Mouse (Mus musculus): ENCODE results near the gene Bpifb1.
"Not testable (repeated sequence)": the region's sequence is repeated elsewhere in the genome, so short reads cannot be mapped to it uniquely, and the experiment has no call there.

Gene Bpifb1

GRCm38 (mm10) chr2:154190546-154191258 lies at the start of gene Bpifb1:
Bpifb1 (plus strand) TSS chr2:154190818.
- DNase-seq (ENCODE audit: low read depth) = no peak

GRCm38 (mm10) chr2:154142580-154142979 lies 48.0 kb upstream of the Bpifb1 start, which contains the start of gene Bpifa1:
Bpifa1 (plus strand) TSS chr2:154142880.
- no peak for DNase-seq (ENCODE audit: low read depth)

DNA sequence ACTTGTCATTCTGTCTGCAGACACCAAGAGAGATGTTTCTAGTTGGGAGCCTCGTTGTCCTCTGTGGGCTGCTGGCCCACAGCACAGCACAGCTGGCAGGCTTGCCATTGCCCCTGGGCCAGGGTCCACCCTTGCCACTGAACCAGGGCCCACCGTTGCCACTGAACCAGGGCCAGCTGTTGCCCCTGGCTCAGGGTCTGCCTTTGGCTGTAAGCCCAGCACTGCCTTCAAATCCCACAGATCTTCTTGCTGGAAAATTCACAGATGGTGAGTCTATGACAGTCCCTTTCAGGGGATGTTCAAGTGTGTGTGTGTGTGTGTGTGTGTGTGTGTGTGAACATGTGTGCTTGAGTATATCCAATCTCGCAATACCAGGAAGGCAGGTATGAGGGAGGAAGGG lies 46.9 kb upstream of the Bpifb1 start:
- DNase-seq (ENCODE audit: low read depth) = no peak

GRCm38 (mm10) chr2:154147496-154147895 lies 43.1 kb upstream of the Bpifb1 start:
- no peak for DNase-seq (ENCODE audit: low read depth)

- DNase-seq (ENCODE audit: low read depth) = peak; percentile 23
Observed at GRCm38 (mm10) chr2:154158433-154158832, 32.2 kb upstream of the Bpifb1 start.

DNA sequence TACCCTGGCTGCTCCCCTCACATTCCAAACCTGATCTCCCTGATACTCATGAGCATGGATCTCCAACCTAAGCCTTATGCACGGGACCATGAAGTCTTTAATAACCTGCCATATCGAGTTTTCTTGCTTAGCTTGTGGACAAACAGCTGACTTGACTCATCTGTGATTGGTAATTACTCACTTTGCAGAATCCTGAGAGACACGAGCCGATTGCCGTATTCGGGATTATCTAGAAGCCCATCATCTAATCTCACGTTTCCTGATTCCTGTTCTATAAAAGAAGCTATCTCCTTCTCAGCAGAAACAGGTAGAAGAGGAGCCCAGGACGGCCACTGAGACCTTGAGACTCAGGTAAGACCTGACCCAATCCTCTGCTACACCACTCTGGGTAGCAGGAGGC lies 28.3 kb upstream of the Bpifb1 start, which contains the start of gene Bpifa5:
TSS of gene Bpifa5 (plus strand) at position 301 of the 400 bp plus-strand sequence.
- DNase-seq (ENCODE audit: low read depth) = no peak

- no peak for DNase-seq (ENCODE audit: low read depth)
Observed at GRCm38 (mm10) chr2:154163306-154163705, 27.3 kb upstream of the Bpifb1 start.

- DNase-seq (ENCODE audit: low read depth) = no peak
Observed at GRCm38 (mm10) chr2:154169172-154169571, 21.4 kb upstream of the Bpifb1 start.

DNA sequence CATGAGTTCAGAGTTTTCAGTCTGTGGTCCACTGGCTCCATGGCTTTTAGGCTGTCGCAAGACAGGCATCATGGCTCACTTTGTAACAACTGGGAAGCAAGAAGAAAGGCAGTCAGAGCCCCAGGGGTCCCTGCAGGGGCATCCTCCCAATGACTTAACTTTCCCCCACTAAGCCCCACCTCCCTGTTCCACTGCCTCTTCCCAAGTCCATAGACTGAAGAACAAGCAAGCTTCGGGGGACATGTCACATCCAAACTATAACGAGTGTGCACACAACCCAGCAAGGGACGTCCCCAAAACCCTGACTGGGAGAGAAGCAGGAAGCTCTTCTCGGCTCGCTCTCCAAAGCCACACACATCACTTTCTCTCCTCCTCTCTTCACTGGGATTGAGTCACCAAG lies 19.0 kb upstream of the Bpifb1 start:
- DNase-seq (ENCODE audit: low read depth) = no peak

- DNase-seq (ENCODE audit: low read depth) = peak; percentile 4
Observed at GRCm38 (mm10) chr2:154173313-154173712, 17.3 kb upstream of the Bpifb1 start.

DNA sequence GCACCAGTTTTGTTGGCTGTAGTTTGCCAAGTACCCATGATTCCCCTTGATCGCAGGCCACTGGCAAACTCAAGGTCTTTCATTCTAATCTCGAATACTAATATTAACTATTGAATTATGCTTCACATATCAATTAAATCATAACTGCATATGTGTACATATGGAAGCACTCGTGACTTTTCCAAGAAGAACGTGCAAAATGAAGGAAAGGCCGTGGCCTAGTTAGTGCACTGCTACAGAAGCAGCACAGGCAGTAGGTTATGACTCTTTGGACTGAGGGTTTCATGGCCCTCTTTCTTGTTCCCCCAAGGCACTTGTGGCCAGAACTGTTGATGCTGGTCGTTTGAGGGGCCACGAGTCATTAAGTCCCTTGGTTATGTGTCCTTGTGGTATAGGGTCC lies 8.7 kb upstream of the Bpifb1 start:
- not testable (repeated sequence) for DNase-seq (ENCODE audit: low read depth)

DNA sequence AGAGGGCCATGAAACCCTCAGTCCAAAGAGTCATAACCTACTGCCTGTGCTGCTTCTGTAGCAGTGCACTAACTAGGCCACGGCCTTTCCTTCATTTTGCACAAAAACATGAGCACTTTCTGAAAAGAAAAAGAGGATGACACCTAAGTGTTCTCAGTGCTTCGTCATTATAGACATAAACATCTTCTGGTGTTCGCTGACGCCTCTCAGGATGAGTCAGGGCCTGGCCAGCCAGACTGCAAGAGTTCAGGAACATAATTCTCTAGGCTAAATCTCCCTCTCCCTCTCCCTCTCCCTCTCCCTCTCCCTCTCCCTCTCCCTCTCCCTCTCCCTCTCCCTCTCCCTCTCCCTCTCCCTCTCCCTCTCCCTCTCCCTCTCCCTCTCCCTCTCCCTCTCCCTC lies 7.6 kb upstream of the Bpifb1 start:
- DNase-seq (ENCODE audit: low read depth) = not testable (repeated sequence)

DNA sequence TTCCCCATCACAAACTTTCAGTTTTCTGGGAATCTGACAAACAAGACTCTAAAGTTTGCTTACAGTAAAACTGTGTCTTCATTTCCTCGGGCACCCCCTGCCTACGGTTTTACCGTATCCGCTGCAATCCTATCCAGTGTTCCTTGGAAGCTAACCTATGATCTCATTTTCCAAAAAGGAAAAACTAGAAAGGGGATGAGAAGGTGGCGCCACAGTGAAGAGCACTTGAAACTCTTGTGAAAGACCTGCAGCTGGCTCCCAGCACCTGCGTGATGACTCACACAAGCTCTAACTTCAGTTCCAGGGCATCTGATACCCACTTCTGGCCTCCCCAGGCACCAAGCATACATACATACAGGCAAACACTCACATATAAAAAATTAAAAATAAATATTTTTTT lies 5.3 kb upstream of the Bpifb1 start:
- no peak for DNase-seq (ENCODE audit: low read depth)

GRCm38 (mm10) chr2:154185748-154186147 lies 4.9 kb upstream of the Bpifb1 start:
- DNase-seq (ENCODE audit: low read depth) = no peak

DNA sequence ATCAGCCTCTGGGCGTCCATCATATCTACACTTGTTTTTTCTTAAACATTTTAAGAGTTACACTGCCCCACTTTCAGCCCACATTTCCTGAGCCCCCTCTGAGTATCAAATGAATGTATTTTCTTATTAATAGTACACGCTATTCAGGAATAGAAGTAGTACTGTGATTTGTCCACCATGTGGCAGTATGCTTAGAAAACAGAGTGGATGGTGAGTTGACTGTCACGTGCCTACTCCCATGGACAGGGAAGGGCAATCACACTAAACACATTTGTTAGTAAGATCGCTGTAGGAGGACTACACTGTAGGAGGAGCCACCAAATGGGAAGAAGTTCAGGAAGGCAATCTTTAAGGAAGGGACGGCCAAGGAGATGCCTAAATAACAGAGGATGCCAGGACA lies 3.1 kb upstream of the Bpifb1 start:
- peak; percentile 11 for DNase-seq (ENCODE audit: low read depth)

DNA sequence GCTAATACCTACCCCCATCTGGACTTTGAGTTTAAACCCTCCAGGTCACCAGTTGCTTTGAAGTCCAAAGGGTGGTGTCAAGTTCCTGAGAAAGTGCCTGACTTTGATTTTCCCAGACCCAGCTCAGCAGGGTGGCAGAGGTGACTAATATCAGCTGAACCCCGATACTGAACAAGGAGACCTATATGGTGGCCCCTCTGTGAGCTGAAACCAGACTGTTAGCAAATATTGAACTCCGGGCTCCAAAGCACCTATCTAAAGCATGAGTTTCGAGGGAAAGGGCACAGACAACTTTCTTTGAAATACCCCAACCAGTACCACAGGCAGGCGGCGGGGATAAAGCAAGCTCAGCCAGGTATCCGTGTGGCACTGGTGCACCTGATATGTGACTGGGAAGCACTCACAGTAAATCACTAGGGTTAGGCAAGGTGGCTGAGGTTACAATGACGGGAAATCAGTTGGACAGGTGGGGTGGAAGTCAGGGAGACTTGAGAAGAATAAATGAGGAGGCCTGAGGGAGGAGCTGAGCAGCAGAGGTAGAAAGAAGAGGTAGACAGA lies 662 bp upstream of the Bpifb1 start:
- DNase-seq (ENCODE audit: low read depth) = no peak

GRCm38 (mm10) chr2:154192141-154192540 lies 1.5 kb downstream of the Bpifb1 start:
- no peak for DNase-seq (ENCODE audit: low read depth)

DNA sequence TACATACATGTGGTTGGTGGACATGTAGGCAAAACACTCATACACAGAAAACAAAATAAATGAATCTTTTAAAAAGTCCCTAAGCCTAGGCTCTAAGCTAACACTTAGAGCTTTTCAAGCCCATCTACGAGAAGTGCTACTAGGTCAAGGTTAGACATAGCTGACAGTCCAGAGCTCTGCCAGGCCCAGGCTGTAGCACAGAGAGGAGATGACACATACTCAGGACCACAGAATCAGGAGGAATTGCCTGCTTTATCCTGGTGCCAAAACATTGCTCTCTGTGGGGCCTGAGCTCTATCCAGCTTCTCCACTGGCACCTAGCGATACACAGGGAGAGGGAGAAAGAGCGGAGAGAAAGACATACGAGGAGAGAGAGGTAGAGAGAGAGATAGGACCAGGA lies 2.5 kb downstream of the Bpifb1 start:
- no peak for DNase-seq (ENCODE audit: low read depth)

DNA sequence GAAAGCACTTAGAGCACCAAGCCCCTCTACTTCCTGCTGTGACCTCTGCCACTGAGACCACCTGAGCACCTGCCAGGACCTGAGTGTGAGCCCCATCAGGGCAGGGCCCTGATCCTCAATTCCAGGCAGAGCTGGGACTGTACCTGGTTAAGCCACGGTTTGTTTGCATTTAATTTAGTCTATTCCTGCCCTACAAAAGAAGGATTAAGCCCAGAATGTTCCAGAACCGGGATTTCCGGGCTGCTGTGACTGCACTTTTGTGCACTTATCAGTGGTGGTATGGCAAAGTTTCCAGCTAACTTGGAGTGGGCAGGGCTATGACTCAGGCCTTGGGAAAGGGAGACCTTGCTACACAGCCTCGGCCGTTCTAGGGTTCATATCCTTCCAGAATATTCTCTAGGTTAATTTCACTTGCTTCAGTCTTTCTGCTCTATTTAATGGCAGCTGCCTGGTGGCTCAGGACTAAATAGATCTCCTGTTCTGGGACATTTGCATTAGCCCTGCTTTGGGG lies 3.4 kb downstream of the Bpifb1 start:
- DNase-seq (ENCODE audit: low read depth) = no peak

GRCm38 (mm10) chr2:154197036-154197435 lies 6.4 kb downstream of the Bpifb1 start:
- DNase-seq (ENCODE audit: low read depth) = no peak

GRCm38 (mm10) chr2:154204630-154205029 lies 14.0 kb downstream of the Bpifb1 start:
- DNase-seq (ENCODE audit: low read depth) = no peak

DNA sequence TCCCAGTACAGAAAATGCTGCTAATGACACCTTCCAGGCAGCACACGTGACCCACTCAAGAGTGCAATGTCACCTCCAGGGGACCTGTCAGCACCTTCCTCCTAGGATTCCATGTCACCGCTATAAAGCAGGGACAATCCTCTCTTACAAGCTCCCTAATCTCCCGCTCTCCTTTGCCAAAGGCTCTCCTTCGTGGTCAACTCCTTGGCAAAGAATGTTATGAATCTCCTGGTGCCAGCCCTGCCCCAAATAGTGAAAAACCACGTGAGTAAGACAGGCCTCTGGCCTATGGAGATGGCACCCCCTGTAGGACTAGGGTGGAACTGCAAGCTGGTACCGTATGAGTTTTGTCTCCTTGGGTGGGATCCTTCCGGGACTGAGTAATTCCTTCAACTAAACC lies 16.3 kb downstream of the Bpifb1 start:
- peak; percentile 14 for DNase-seq (ENCODE audit: low read depth)

- DNase-seq (ENCODE audit: low read depth) = peak; percentile 8
Observed at GRCm38 (mm10) chr2:154209112-154209511, 18.5 kb downstream of the Bpifb1 start.

DNA sequence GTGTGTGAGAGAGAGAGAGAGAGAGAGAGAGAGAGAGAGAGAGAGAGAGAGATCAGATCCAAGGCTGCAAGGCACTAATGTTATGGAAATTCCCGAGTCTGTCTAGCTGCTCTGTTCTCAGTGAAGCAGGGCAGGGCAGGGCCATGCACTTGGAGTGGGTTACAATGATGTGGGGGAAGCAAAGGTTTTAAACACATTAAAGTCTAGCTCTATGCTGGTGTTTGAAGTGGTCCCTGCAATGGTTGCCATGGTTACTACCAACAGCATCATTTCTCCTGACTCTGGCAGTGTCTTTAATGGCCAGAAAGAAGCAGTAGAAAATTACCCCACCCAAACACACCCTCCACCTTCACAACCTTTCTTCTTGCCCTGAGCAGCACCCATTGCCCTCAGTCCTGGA lies 20.5 kb downstream of the Bpifb1 start:
- no peak for DNase-seq (ENCODE audit: low read depth)
